Mouse (Mus musculus): ENCODE measurements around the gene Cops9. TPM values are rescaled to one million over a fixed set of nuclear protein-coding genes. Genes with fewer than 3 reads are reported as not detected.
A peak's percentile ranks its signal among the peaks of the same experiment; 100 is the strongest.

Cops9 gene
- 383 and 390 TPM in 2 replicates for polyA plus RNA-seq (2016; fragmentation: Nextera tagmentation; extraction: Ambion mirVana)

- Histone ChIP-seq H3K4me2 (peak within 1 kb of the TSS; percentile 99), H3K4me1 (peaks cover 16% of the 10 kb centered on the region), H3K4me3 (replicated peaks) (peak within 1 kb of the TSS; percentile 91), H3K9ac (peak within 1 kb of the TSS; percentile 95), H3K27me3 (0 out of 2 replicates have a peak, but pooled peaks cover 4% of the 10 kb centered on the region), H3K27ac (peak within 1 kb of the TSS; percentile 63), H3K9me3 (no peaks in the 10 kb centered on the region), H3K36me3 (replicated peaks) (peaks cover 28% of the 10 kb centered on the region)
- WGBS: 2% methylated on average over 50 of the region's 50 CpGs
- peak; percentile 92 for ATAC-seq (ENCODE audit: low FRiP score)
Observed at GRCm38 (mm10) chr1:92641514-92642272, at the start of gene Cops9. TSS of gene Cops9 (minus strand) at chr1:92641985.

GRCm38 (mm10) chr1:92691166-92691844, 49.5 kb upstream of the Cops9 start:
- H3K36me3 ChIP-seq (replicated peaks): no peaks in the 10 kb centered on the region
- H3K9ac ChIP-seq: no peak overlapping the region
- H3K4me1 ChIP-seq: no peaks in the 10 kb centered on the region
- no peak overlapping the region for H3K4me2 ChIP-seq
- ATAC-seq (ENCODE audit: low FRiP score): no peak
- H3K9me3 ChIP-seq: no peaks in the 10 kb centered on the region
- H3K27me3 ChIP-seq: no peaks in the 10 kb centered on the region
- H3K4me3 ChIP-seq (replicated peaks): no peak overlapping the region
- WGBS: 83% methylated on average over 3 of the region's 3 CpGs
- H3K27ac ChIP-seq: no peak overlapping the region

GRCm38 (mm10) chr1:92686994-92687393, 45.2 kb upstream of the Cops9 start:
- 66% methylated on average over 8 of the region's 8 CpGs for WGBS
- Histone ChIP-seq H3K4me1 (no peaks in the 10 kb centered on the region), H3K27ac (no peak overlapping the region), H3K36me3 (replicated peaks) (no peaks in the 10 kb centered on the region), H3K27me3 (no peaks in the 10 kb centered on the region; the same call in 1 of the 2 replicates), H3K4me2 (no peak overlapping the region), H3K4me3 (replicated peaks) (no peak overlapping the region), H3K9ac (no peak overlapping the region), H3K9me3 (no peaks in the 10 kb centered on the region)
- no peak for ATAC-seq (ENCODE audit: low FRiP score)

- Histone ChIP-seq H3K27ac (no peak overlapping the region), H3K36me3 (replicated peaks) (no peaks in the 10 kb centered on the region), H3K9ac (no peak overlapping the region), H3K4me1 (peaks cover 15% of the 10 kb centered on the region), H3K4me3 (replicated peaks) (no peak overlapping the region), H3K4me2 (no peak overlapping the region), H3K27me3 (peaks cover 6% of the 10 kb centered on the region), H3K9me3 (no peaks in the 10 kb centered on the region)
- no peak for ATAC-seq (ENCODE audit: low FRiP score)
- 95% methylated on average over 8 of the region's 8 CpGs for WGBS
Observed at GRCm38 (mm10) chr1:92683151-92683550, 41.4 kb upstream of the Cops9 start.

- no peak overlapping the region for H3K4me3 ChIP-seq (replicated peaks)
- WGBS: 23% methylated on average over 16 of the region's 16 CpGs
Observed at GRCm38 (mm10) chr1:92680668-92681603, 39.2 kb upstream of the Cops9 start.

GRCm38 (mm10) chr1:92678757-92679156, 37.0 kb upstream of the Cops9 start:
- Histone ChIP-seq H3K4me1 (peaks cover 15% of the 10 kb centered on the region), H3K9ac (no peak overlapping the region), H3K27ac (no peak overlapping the region), H3K27me3 (peaks cover 6% of the 10 kb centered on the region), H3K9me3 (no peaks in the 10 kb centered on the region), H3K4me2 (no peak overlapping the region), H3K4me3 (replicated peaks) (no peak overlapping the region), H3K36me3 (replicated peaks) (no peaks in the 10 kb centered on the region)
- 95% methylated on average over 5 of the region's 5 CpGs for WGBS
- ATAC-seq (ENCODE audit: low FRiP score): no peak

More at GRCm38 (mm10) chr1:92680668-92681603, 39.2 kb upstream of the Cops9 start:
- no peak for ATAC-seq (ENCODE audit: low FRiP score)
- H3K36me3 ChIP-seq (replicated peaks): no peaks in the 10 kb centered on the region
- H3K4me2 ChIP-seq: peak overlapping the region; percentile 24
- H3K4me1 ChIP-seq: peaks cover 15% of the 10 kb centered on the region
- no peak overlapping the region for H3K27ac ChIP-seq
- no peaks in the 10 kb centered on the region for H3K9me3 ChIP-seq
- no peak overlapping the region for H3K9ac ChIP-seq
- H3K27me3 ChIP-seq: peaks cover 6% of the 10 kb centered on the region

GRCm38 (mm10) chr1:92676676-92676975, 34.8 kb upstream of the Cops9 start:
- Histone ChIP-seq H3K9me3 (no peaks in the 10 kb centered on the region), H3K4me2 (no peak overlapping the region), H3K36me3 (replicated peaks) (no peaks in the 10 kb centered on the region), H3K9ac (no peak overlapping the region), H3K27ac (no peak overlapping the region), H3K27me3 (peaks cover 6% of the 10 kb centered on the region; the same call in 1 of the 2 replicates), H3K4me3 (replicated peaks) (no peak overlapping the region), H3K4me1 (peaks cover 15% of the 10 kb centered on the region)
- ATAC-seq (ENCODE audit: low FRiP score): no peak
- 85% methylated on average over 3 of the region's 3 CpGs for WGBS

- H3K9me3 ChIP-seq: no peaks in the 10 kb centered on the region
- H3K27me3 ChIP-seq: peaks cover 6% of the 10 kb centered on the region; the same call in 1 of the 2 replicates
- WGBS: 85% methylated on average over 10 of the region's 10 CpGs
- H3K27ac ChIP-seq: no peak overlapping the region
- H3K4me3 ChIP-seq (replicated peaks): no peak overlapping the region
- no peak overlapping the region for H3K9ac ChIP-seq
- peaks cover 12% of the 10 kb centered on the region for H3K4me1 ChIP-seq
- no peaks in the 10 kb centered on the region for H3K36me3 ChIP-seq (replicated peaks)
- ATAC-seq (ENCODE audit: low FRiP score): no peak
- no peak overlapping the region for H3K4me2 ChIP-seq
Observed at GRCm38 (mm10) chr1:92675932-92676675, 34.3 kb upstream of the Cops9 start.

GRCm38 (mm10) chr1:92673258-92673782, 31.5 kb upstream of the Cops9 start:
- H3K36me3 ChIP-seq (replicated peaks): no peaks in the 10 kb centered on the region
- no peak overlapping the region for H3K4me2 ChIP-seq
- no peak overlapping the region for H3K27ac ChIP-seq
- no peak overlapping the region for H3K9ac ChIP-seq
- no peak overlapping the region for H3K4me3 ChIP-seq (replicated peaks)
- H3K27me3 ChIP-seq: no peaks in the 10 kb centered on the region
- ATAC-seq (ENCODE audit: low FRiP score): no peak
- 88% methylated on average over 5 of the region's 5 CpGs for WGBS
- H3K9me3 ChIP-seq: no peaks in the 10 kb centered on the region
- no peaks in the 10 kb centered on the region for H3K4me1 ChIP-seq

GRCm38 (mm10) chr1:92671326-92671725, 29.5 kb upstream of the Cops9 start:
- H3K27ac ChIP-seq: no peak overlapping the region
- no peak for ATAC-seq (ENCODE audit: low FRiP score)
- no peaks in the 10 kb centered on the region for H3K27me3 ChIP-seq
- H3K4me2 ChIP-seq: no peak overlapping the region
- no peak overlapping the region for H3K9ac ChIP-seq
- H3K9me3 ChIP-seq: no peaks in the 10 kb centered on the region
- H3K36me3 ChIP-seq (replicated peaks): no peaks in the 10 kb centered on the region
- H3K4me1 ChIP-seq: no peaks in the 10 kb centered on the region
- H3K4me3 ChIP-seq (replicated peaks): no peak overlapping the region
- 88% methylated on average over 4 of the region's 4 CpGs for WGBS

GRCm38 (mm10) chr1:92669430-92669829, 27.6 kb upstream of the Cops9 start:
- 93% methylated on average over 3 of the region's 3 CpGs for WGBS
- H3K27me3 ChIP-seq: 0 out of 2 replicates have a peak, but pooled peaks cover 4% of the 10 kb centered on the region
- no peak overlapping the region for H3K4me3 ChIP-seq (replicated peaks)
- H3K4me1 ChIP-seq: no peaks in the 10 kb centered on the region
- H3K4me2 ChIP-seq: no peak overlapping the region
- no peaks in the 10 kb centered on the region for H3K9me3 ChIP-seq
- no peak for ATAC-seq (ENCODE audit: low FRiP score)
- H3K9ac ChIP-seq: no peak overlapping the region
- no peaks in the 10 kb centered on the region for H3K36me3 ChIP-seq (replicated peaks)
- H3K27ac ChIP-seq: no peak overlapping the region
